Mouse (Mus musculus): ENCODE measurements around the gene Tango2. TPM values are rescaled to one million over a fixed set of nuclear protein-coding genes. Genes with fewer than 3 reads are reported as not detected.
A peak's percentile ranks its signal among the peaks of the same experiment; 100 is the strongest.

The Tango2 gene
- polyA plus RNA-seq, 1 experiment from 2014 or later: 29.2 TPM

GRCm38 (mm10) chr16:18288166-18288565, 59.7 kb downstream of the Tango2 start:
- peaks cover 30% of the 10 kb centered on the region for H3K36me3 ChIP-seq
- peak overlapping the region; percentile 80 for H3K4me2 ChIP-seq
- peak overlapping the region; percentile 93 for H3K4me3 ChIP-seq (replicated peaks)
- H3K27ac ChIP-seq: peak overlapping the region; percentile 94; the same call in 1 of the 2 replicates
- peaks cover 24% of the 10 kb centered on the region for H3K4me1 ChIP-seq
- 0% methylated on average over 4 of the region's 4 CpGs for WGBS
- no peaks in the 10 kb centered on the region for H3K27me3 ChIP-seq
- H3K9me3 ChIP-seq (replicated peaks): no peaks in the 10 kb centered on the region
- peak overlapping the region; percentile 98 for H3K9ac ChIP-seq
- no peak for ATAC-seq (replicated peaks; ENCODE audit: low FRiP score)

DNA sequence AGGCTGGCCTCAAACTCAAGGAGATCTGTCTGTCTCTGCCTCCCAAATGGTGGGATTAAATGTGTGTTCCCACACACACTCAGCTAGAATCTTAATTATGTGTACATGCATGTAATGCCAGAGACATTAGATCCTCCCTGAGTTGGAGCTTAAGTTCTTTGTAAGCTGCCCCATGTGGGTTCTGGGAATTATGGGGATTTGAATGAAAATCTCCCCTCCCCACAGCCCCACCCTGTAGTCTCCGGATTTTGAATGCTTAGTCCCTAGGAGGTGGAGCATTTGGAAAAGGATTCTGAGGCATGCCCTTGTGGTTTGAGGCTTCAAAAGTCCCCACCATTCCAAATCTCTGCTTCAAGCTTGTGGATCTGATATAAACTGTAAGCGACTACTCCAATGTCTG, 72.7 kb downstream of the Tango2 start:
- no peaks in the 10 kb centered on the region for H3K9me3 ChIP-seq (replicated peaks)
- no peaks in the 10 kb centered on the region for H3K4me1 ChIP-seq
- no peak overlapping the region for H3K4me3 ChIP-seq (replicated peaks)
- no peak overlapping the region for H3K4me2 ChIP-seq
- 80% methylated on average over 2 of the region's 2 CpGs for WGBS
- H3K27ac ChIP-seq: no peak overlapping the region
- H3K27me3 ChIP-seq: no peaks in the 10 kb centered on the region
- no peak overlapping the region for H3K9ac ChIP-seq
- H3K36me3 ChIP-seq: peaks cover 95% of the 10 kb centered on the region
- no peak for ATAC-seq (replicated peaks; ENCODE audit: low FRiP score)

- H3K9me3 ChIP-seq (replicated peaks): no peaks in the 10 kb centered on the region
- peaks cover 95% of the 10 kb centered on the region for H3K36me3 ChIP-seq
- H3K27me3 ChIP-seq: no peaks in the 10 kb centered on the region
- no peak overlapping the region for H3K4me3 ChIP-seq (replicated peaks)
- no peak overlapping the region for H3K27ac ChIP-seq
- ATAC-seq (replicated peaks; ENCODE audit: low FRiP score): no peak
- no peaks in the 10 kb centered on the region for H3K4me1 ChIP-seq
- WGBS: 89% methylated on average over 5 of the region's 5 CpGs
- no peak overlapping the region for H3K4me2 ChIP-seq
- H3K9ac ChIP-seq: no peak overlapping the region
Observed at GRCm38 (mm10) chr16:18268182-18268581, 79.7 kb downstream of the Tango2 start.

DNA sequence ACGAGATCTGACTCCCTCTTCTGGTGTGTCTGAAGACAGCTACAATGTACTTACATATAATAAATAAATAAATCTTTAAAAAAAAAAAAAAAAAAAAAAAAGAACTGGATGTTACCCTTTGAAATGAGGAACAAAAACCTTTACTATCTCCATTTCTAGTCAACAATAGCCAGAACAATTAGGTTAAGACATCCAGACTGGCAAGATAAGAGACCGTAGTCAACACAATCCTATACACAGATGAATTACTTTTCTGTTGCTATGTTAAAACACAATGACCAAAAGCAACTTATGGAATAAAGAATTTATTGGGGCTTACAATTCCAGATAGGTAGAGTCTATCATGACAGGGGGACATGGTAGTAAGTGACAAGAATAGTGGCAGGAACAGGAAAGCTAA, 82.9 kb downstream of the Tango2 start:
- H3K36me3 ChIP-seq: peaks cover 93% of the 10 kb centered on the region
- 89% methylated on average over 2 of the region's 2 CpGs for WGBS
- H3K4me3 ChIP-seq (replicated peaks): no peak overlapping the region

GRCm38 (mm10) chr16:18258221-18258620, 89.7 kb downstream of the Tango2 start, which contains the start of gene Gm49776:
Gm49776 (minus strand) TSS chr16:18258321.
- H3K27me3 ChIP-seq: no peaks in the 10 kb centered on the region
- H3K4me1 ChIP-seq: no peaks in the 10 kb centered on the region
- no peak for ATAC-seq (replicated peaks; ENCODE audit: low FRiP score)
- peaks cover 97% of the 10 kb centered on the region for H3K36me3 ChIP-seq
- H3K27ac ChIP-seq: no peak within 1 kb of the TSS
- 93% methylated on average over 2 of the region's 2 CpGs for WGBS
- no peak within 1 kb of the TSS for H3K4me3 ChIP-seq (replicated peaks)
- no peak within 1 kb of the TSS for H3K9ac ChIP-seq
- no peak within 1 kb of the TSS for H3K4me2 ChIP-seq
- no peaks in the 10 kb centered on the region for H3K9me3 ChIP-seq (replicated peaks)

More for the DNA sequence above, 82.9 kb downstream of the Tango2 start:
- ATAC-seq (replicated peaks; ENCODE audit: low FRiP score): no peak
- Histone ChIP-seq H3K9me3 (replicated peaks) (no peaks in the 10 kb centered on the region), H3K27me3 (no peaks in the 10 kb centered on the region), H3K4me2 (no peak overlapping the region), H3K4me1 (no peaks in the 10 kb centered on the region), H3K9ac (no peak overlapping the region), H3K27ac (no peak overlapping the region)

DNA sequence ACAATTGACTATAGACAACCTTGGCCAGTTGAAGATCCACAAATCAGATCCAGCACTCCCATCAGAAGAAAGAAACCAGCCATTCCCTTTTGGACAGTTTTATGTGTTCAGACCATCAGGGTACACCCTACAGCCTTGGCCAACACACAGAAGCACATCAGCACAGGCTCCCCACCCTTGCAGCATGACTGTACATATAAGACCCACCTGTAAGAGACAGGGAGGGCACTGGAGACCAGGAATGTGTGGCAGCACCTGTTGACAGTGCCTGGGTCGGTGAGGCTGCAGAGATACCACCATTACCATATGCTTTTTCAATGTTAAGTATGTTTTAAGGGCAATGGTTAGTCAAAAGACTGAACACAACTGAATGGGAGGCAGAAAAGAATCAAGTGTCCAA, 94.0 kb downstream of the Tango2 start:
- 84% methylated on average over 1 of the region's 1 CpGs for WGBS
- H3K4me3 ChIP-seq (replicated peaks): no peak overlapping the region
- no peak overlapping the region for H3K9ac ChIP-seq
- no peak overlapping the region for H3K27ac ChIP-seq
- ATAC-seq (replicated peaks; ENCODE audit: low FRiP score): no peak
- no peak overlapping the region for H3K4me2 ChIP-seq
- peaks cover 82% of the 10 kb centered on the region for H3K36me3 ChIP-seq
- no peaks in the 10 kb centered on the region for H3K9me3 ChIP-seq (replicated peaks)
- H3K4me1 ChIP-seq: peaks cover 23% of the 10 kb centered on the region
- H3K27me3 ChIP-seq: no peaks in the 10 kb centered on the region

GRCm38 (mm10) chr16:18252736-18253135, 95.2 kb downstream of the Tango2 start:
- H3K4me2 ChIP-seq: no peak overlapping the region
- no peaks in the 10 kb centered on the region for H3K9me3 ChIP-seq (replicated peaks)
- peaks cover 71% of the 10 kb centered on the region for H3K36me3 ChIP-seq
- H3K9ac ChIP-seq: no peak overlapping the region
- no peaks in the 10 kb centered on the region for H3K27me3 ChIP-seq
- H3K27ac ChIP-seq: no peak overlapping the region
- WGBS: 84% methylated on average over 6 of the region's 6 CpGs
- peaks cover 23% of the 10 kb centered on the region for H3K4me1 ChIP-seq
- ATAC-seq (replicated peaks; ENCODE audit: low FRiP score): no peak
- H3K4me3 ChIP-seq (replicated peaks): no peak overlapping the region

GRCm38 (mm10) chr16:18250828-18251790, 96.8 kb downstream of the Tango2 start:
- H3K27me3 ChIP-seq: no peaks in the 10 kb centered on the region
- peaks cover 65% of the 10 kb centered on the region for H3K36me3 ChIP-seq
- H3K4me2 ChIP-seq: peak overlapping the region; percentile 75
- WGBS: 68% methylated on average over 10 of the region's 10 CpGs
- ATAC-seq (replicated peaks; ENCODE audit: low FRiP score): no peak
- peak overlapping the region; percentile 90 for H3K4me3 ChIP-seq (replicated peaks)
- no peaks in the 10 kb centered on the region for H3K9me3 ChIP-seq (replicated peaks)
- peak overlapping the region; percentile 21; the same call in 1 of the 2 replicates for H3K9ac ChIP-seq
- H3K4me1 ChIP-seq: peaks cover 37% of the 10 kb centered on the region
- H3K27ac ChIP-seq: 0 out of 2 replicates have a peak overlapping the region, but pooled peaks have one; percentile 18

MicroRNAs encoded within 50 kb of the gene (microRNA counts, 519-probe panel; counts per million panel counts)
- microRNA mmu-miR-1306 (2,594 counts per million, percentile 54 among the panel's probes with 10 or more counts), microRNA mmu-miR-185 (2,708 counts per million, percentile 63 among the panel's probes with 10 or more counts)

Small RNA genes within 50 kb of the gene (microRNA-seq; reads per million reads assigned to microRNA genes)
- gene Gm24572 (0.74 reads per million), gene Gm26219 (not detected), gene Mir1306 (191 reads per million, percentile 65 among the genes with 10 or more reads in this experiment), gene Mir185 (176 reads per million, percentile 64 among the genes with 10 or more reads in this experiment)

Other genes starting within 250 kb of the Tango2 start
- 2.6 and 3.6 TPM in 2 replicates for gene Rtn4r, start 220.5 kb downstream of the Tango2 start, polyA plus RNA-seq (2015; fragmentation: Nextera tagmentation; extraction: Ambion mirVana)
- gene Ccdc188, start 130.2 kb downstream of the Tango2 start, polyA plus RNA-seq (2015; fragmentation: Nextera tagmentation; extraction: Ambion mirVana): not detected in 2 replicates
- gene Zdhhc8, start 113.0 kb downstream of the Tango2 start, polyA plus RNA-seq (2015; fragmentation: Nextera tagmentation; extraction: Ambion mirVana): 15.6 and 17.5 TPM in 2 replicates
- gene Trmt2a, start 99.4 kb downstream of the Tango2 start, polyA plus RNA-seq (2015; fragmentation: Nextera tagmentation; extraction: Ambion mirVana): 99.2 and 102 TPM in 2 replicates
- gene Ranbp1, start 99.4 kb downstream of the Tango2 start, polyA plus RNA-seq (2015; fragmentation: Nextera tagmentation; extraction: Ambion mirVana): 662 and 691 TPM in 2 replicates
- 4.3 TPM in 1 of 2 replicates, not detected in the other for gene Gm49776, start 89.8 kb downstream of the Tango2 start, polyA plus RNA-seq (2015; fragmentation: Nextera tagmentation; extraction: Ambion mirVana)
- gene Dgcr8, start 58.9 kb downstream of the Tango2 start, polyA plus RNA-seq (2015; fragmentation: Nextera tagmentation; extraction: Ambion mirVana): 30.4 and 32.4 TPM in 2 replicates
- gene Arvcf, start 79 bp upstream of the Tango2 start, polyA plus RNA-seq (2015; fragmentation: Nextera tagmentation; extraction: Ambion mirVana): 23.7 and 27.1 TPM in 2 replicates
- gene Txnrd2, start 78.3 kb upstream of the Tango2 start, polyA plus RNA-seq (2015; fragmentation: Nextera tagmentation; extraction: Ambion mirVana): 28.1 and 29.1 TPM in 2 replicates
- gene Comt, start 78.7 kb upstream of the Tango2 start, polyA plus RNA-seq (2015; fragmentation: Nextera tagmentation; extraction: Ambion mirVana): 97.2 and 103 TPM in 2 replicates
- gene Gnb1l, start 150.6 kb upstream of the Tango2 start, polyA plus RNA-seq (2015; fragmentation: Nextera tagmentation; extraction: Ambion mirVana): 13.7 and 17.2 TPM in 2 replicates
- 3.1 and 3.3 TPM in 2 replicates for gene Rtl10, start 150.8 kb upstream of the Tango2 start, polyA plus RNA-seq (2015; fragmentation: Nextera tagmentation; extraction: Ambion mirVana)
- gene Tbx1, start 242.6 kb upstream of the Tango2 start, polyA plus RNA-seq (2015; fragmentation: Nextera tagmentation; extraction: Ambion mirVana): 0.28 and 0.40 TPM in 2 replicates